Comparison of ENCODE assay signal across 7 mouse cellular contexts in genomic region chr9:79719451-79719850, GRCm38 (mm10). TPM values are rescaled to one million over a fixed set of nuclear protein-coding genes. Genes with fewer than 3 reads are reported as not detected.
DNase-seq lines count a peak whose midpoint lies in the region; ATAC-seq lines count a peak whose summit lies in the region.

No protein-coding gene starts in this region.

- peak; percentile 75 for DNase-seq in Muller cell, postnatal 12 days (ENCODE audit: inconsistent ontology term)
- DNase-seq in adrenal gland, postnatal 36 days: peak; percentile 31 to 43
- peak; percentile 58 for DNase-seq in gastrocnemius, postnatal 25 days
- DNase-seq in lung, postnatal 4 days: peak; percentile 38 to 57
- peak; percentile 48 for DNase-seq in testis, postnatal 10 days (ENCODE audit: low spot score)

- H3K27me3 ChIP-seq in intestine, embryonic 16.5 days (replicated peaks; ENCODE audit: control insufficient read depth, insufficient read depth, low read length): peaks cover 34% of the 10 kb centered on the region

- H3K27ac ChIP-seq in intestine, embryonic 16.5 days (ENCODE audit: low read length): peak overlapping the region; percentile 83

- peak; percentile 39; the same call in 1 of the 2 replicates for ATAC-seq in intestine, embryonic 16.5 days
- no peak for ATAC-seq in erythroid progenitor cell, adult 5-6 weeks (replicated peaks; ENCODE audit: low FRiP score, poor library complexity, severe bottlenecking)

- H3K9me3 ChIP-seq in intestine, embryonic 16.5 days (ENCODE audit: control insufficient read depth, low read length): no peaks in the 10 kb centered on the region

- peak overlapping the region; percentile 86 for H3K4me2 ChIP-seq in intestine, embryonic 16.5 days (ENCODE audit: low read depth, low read length)

- H3K36me3 ChIP-seq in intestine, embryonic 16.5 days (ENCODE audit: control insufficient read depth, insufficient read depth, low read length): no peaks in the 10 kb centered on the region

- peak overlapping the region; percentile 64 for H3K4me3 ChIP-seq in intestine, embryonic 16.5 days (ENCODE audit: low read length)

- WGBS in intestine, embryonic 16.5 days: 5% methylated on average over 28 of the region's 28 CpGs

- H3K4me1 ChIP-seq in intestine, embryonic 16.5 days (ENCODE audit: control insufficient read depth, insufficient read depth, low read length): peaks cover 19% of the 10 kb centered on the region

- H3K9ac ChIP-seq in intestine, embryonic 16.5 days (ENCODE audit: low read depth, low read length): peak overlapping the region; percentile 76

RNA-seq across cellular contexts. Expression of gene Col12a1, which starts 0.8 kb away (rescaled TPM):
- total RNA-seq in adrenal gland, postnatal 36 days (2021): 10 to 100 TPM; 15.7 to 21.2 TPM
- 10 to 100 TPM in 1 of 2 experiments, 1 to 10 TPM in 1; 8.8 to 20.8 TPM for total RNA-seq in gastrocnemius, postnatal 25 days (2021)
- polyA plus RNA-seq in intestine, embryonic 16.5 days (2015; fragmentation: Nextera tagmentation; extraction: Ambion mirVana): 25.4 and 25.9 TPM in 2 replicates
- not detected in 2 replicates for total RNA-seq in erythroid progenitor cell, adult 5-6 weeks (2015; ENCODE audit: low replicate concordance)
- total RNA-seq in erythroid progenitor cell, adult 5-6 weeks (2017; ENCODE audit: low replicate concordance): 0.68 TPM in 1 of 2 replicates, not detected in the other

RNA-seq across cellular contexts. Expression of gene Cox7a2, which starts 40.2 kb away (rescaled TPM):
- total RNA-seq in adrenal gland, postnatal 36 days (2021): 100 to 1,000 TPM; 369 to 384 TPM
- 100 to 1,000 TPM; 398 to 435 TPM for total RNA-seq in gastrocnemius, postnatal 25 days (2021)
- 950 and 971 TPM in 2 replicates for polyA plus RNA-seq in intestine, embryonic 16.5 days (2015; fragmentation: Nextera tagmentation; extraction: Ambion mirVana)
- total RNA-seq in erythroid progenitor cell, adult 5-6 weeks (2015; ENCODE audit: low replicate concordance): 223 and 276 TPM in 2 replicates
- total RNA-seq in erythroid progenitor cell, adult 5-6 weeks (2017; ENCODE audit: low replicate concordance): 37.3 and 78.0 TPM in 2 replicates

Comparison
In these comparisons a context has a peak if more than half of its experiments do, and no peak if none do; other contexts are left out.
1. RNA of gene Col12a1, which starts 0.8 kb away (total RNA-seq): 15.7 to 21.2 TPM in adrenal gland, postnatal 36 days and 8.8 to 20.8 TPM in gastrocnemius, postnatal 25 days; 0.68 TPM in erythroid progenitor cell, adult 5-6 weeks; every median in the first group is over 4 times any median in the second.
2. Peak in every context shown above with its lines, with median percentiles within 50 percentile points of each other: DNase-seq.